Mouse (Mus musculus) hindbrain, embryonic 16.5 days (tissue): ENCODE measurements around the gene Gm47996. TPM values are rescaled to one million over a fixed set of nuclear protein-coding genes. Genes with fewer than 3 reads are reported as not detected.
"Not testable (repeated sequence)": the region's sequence is repeated elsewhere in the genome, so short reads cannot be mapped to it uniquely, and the experiment has no call there.

Source experiments
- ATAC-seq: fragments of 200-750 bp; cut with Nextera tagmentation; 2 replicates; pipeline ENCODE4 v1.8.0; 2017; ENCODE audit warnings: moderate TSS enrichment, moderate library complexity
- H3K27ac ChIP-seq: fragments of 300-500 bp; sonication (generic); 2 replicates; pipeline ENCODE4 v1.5.1; 2014; ENCODE audit warnings: low read depth, mild to moderate bottlenecking, control low read depth, low read length, moderate library complexity
- H3K27me3 ChIP-seq: fragments of 300-500 bp; sonication (generic); replicated peaks from 2 replicates; pipeline ENCODE4 v1.6.1; 2014; ENCODE audit warnings: low read length; ENCODE audit not compliant: control insufficient read depth, insufficient read depth
- H3K36me3 ChIP-seq: fragments of 300-500 bp; sonication (generic); 2 replicates; pipeline ENCODE4 v1.6.1; 2014; ENCODE audit warnings: mild to moderate bottlenecking, low read length, moderate library complexity, mixed read lengths; ENCODE audit not compliant: control insufficient read depth, insufficient read depth
- H3K4me1 ChIP-seq: fragments of 300-500 bp; sonication (generic); 2 replicates; pipeline ENCODE4 v1.6.1; 2014; ENCODE audit warnings: low read depth, low read length; ENCODE audit not compliant: control insufficient read depth, insufficient read depth
- H3K4me2 ChIP-seq: fragments of 300-500 bp; sonication (generic); 2 replicates; pipeline ENCODE4 v1.6.1; 2014; ENCODE audit warnings: mild to moderate bottlenecking, low read length, control low read depth, moderate library complexity
- H3K4me3 ChIP-seq: fragments of 300-500 bp; sonication (generic); 2 replicates; pipeline ENCODE4 v1.5.1; 2014; ENCODE audit warnings: mild to moderate bottlenecking, low read length, control low read depth, moderate library complexity
- H3K9ac ChIP-seq: fragments of 300-500 bp; sonication (generic); 2 replicates; pipeline ENCODE4 v1.6.1; 2014; ENCODE audit warnings: low read depth, mild to moderate bottlenecking, control low read depth, low read length, moderate library complexity
- H3K9me3 ChIP-seq: fragments of 300-500 bp; sonication (generic); 2 replicates; pipeline ENCODE4 v1.6.1; 2014; ENCODE audit warnings: mild to moderate bottlenecking, low read length, moderate library complexity; ENCODE audit not compliant: control insufficient read depth
- WGBS: fragments of 180-500 bp; shearing (Covaris S2); extraction: QIAGEN DNeasy Blood & Tissue Kit; methylation state at CpG from one replicate; pipeline ENCODE4 v1.1.7; 2014; 5-methylcytosine and 5-hydroxymethylcytosine counted together
- polyA plus RNA-seq: library from polyadenylated mRNA; unstranded; fragments of >200 nt; fragmentation: Nextera tagmentation; extraction: Ambion mirVana; gene quantifications from 2 replicates; pipeline ENCODE4 v1.2.1, GENCODE M21; 2015

Gene Gm47996
- polyA plus RNA-seq = not detected in 2 replicates

GRCm38 (mm10) chr1:151209824-151210355 lies at the start of gene Gm47996:
Gm47996 (plus strand) TSS chr1:151210131.
- not testable (repeated sequence) for H3K9ac ChIP-seq, H3K36me3 ChIP-seq, H3K4me2 ChIP-seq, ATAC-seq, H3K4me3 ChIP-seq, H3K9me3 ChIP-seq, H3K4me1 ChIP-seq, H3K27ac ChIP-seq, H3K27me3 ChIP-seq
- 93% methylated on average over 4 of the region's 8 CpGs for WGBS

GRCm38 (mm10) chr1:151166031-151166430 lies 43.9 kb upstream of the Gm47996 start:
- WGBS = 36% methylated on average over 8 of the region's 8 CpGs
- Histone ChIP-seq H3K9me3 (no peaks in the 10 kb centered on the region), H3K4me3 (no peak overlapping the region), H3K4me2 (no peak overlapping the region), H3K27ac (no peak overlapping the region), H3K27me3 (no peaks in the 10 kb centered on the region), H3K36me3 (no peaks in the 10 kb centered on the region), H3K4me1 (peaks cover 8% of the 10 kb centered on the region), H3K9ac (no peak overlapping the region)
- no peak for ATAC-seq

GRCm38 (mm10) chr1:151167297-151168047 lies 42.5 kb upstream of the Gm47996 start:
- no peak overlapping the region for H3K4me2 ChIP-seq

GRCm38 (mm10) chr1:151168637-151169036 lies 41.3 kb upstream of the Gm47996 start:
- Histone ChIP-seq H3K4me2 (no peak overlapping the region), H3K4me3 (no peak overlapping the region), H3K4me1 (peaks cover 8% of the 10 kb centered on the region), H3K9me3 (no peaks in the 10 kb centered on the region), H3K27ac (no peak overlapping the region), H3K36me3 (no peaks in the 10 kb centered on the region), H3K27me3 (no peaks in the 10 kb centered on the region), H3K9ac (no peak overlapping the region)
- WGBS = 74% methylated on average over 3 of the region's 3 CpGs
- no peak for ATAC-seq

More at GRCm38 (mm10) chr1:151167297-151168047, 42.5 kb upstream of the Gm47996 start:
- Histone ChIP-seq H3K27ac (no peak overlapping the region), H3K9ac (0 out of 2 replicates have a peak overlapping the region, but pooled peaks have one; percentile 3), H3K4me1 (peaks cover 8% of the 10 kb centered on the region), H3K9me3 (no peaks in the 10 kb centered on the region), H3K27me3 (no peaks in the 10 kb centered on the region), H3K4me3 (no peak overlapping the region), H3K36me3 (no peaks in the 10 kb centered on the region)
- WGBS = 13% methylated on average over 12 of the region's 12 CpGs
- ATAC-seq = peak; percentile 85

GRCm38 (mm10) chr1:151171572-151172461 lies 38.1 kb upstream of the Gm47996 start:
- H3K36me3 ChIP-seq = no peaks in the 10 kb centered on the region
- H3K4me2 ChIP-seq = no peak overlapping the region
- no peaks in the 10 kb centered on the region; the same call in 1 of the 2 replicates for H3K27me3 ChIP-seq
- 78% methylated on average over 2 of the region's 2 CpGs for WGBS
- H3K9ac ChIP-seq = no peak overlapping the region
- peaks cover 8% of the 10 kb centered on the region for H3K4me1 ChIP-seq
- H3K9me3 ChIP-seq = no peaks in the 10 kb centered on the region
- no peak for ATAC-seq
- H3K27ac ChIP-seq = no peak overlapping the region
- H3K4me3 ChIP-seq = no peak overlapping the region

- WGBS = 8% methylated on average over 10 of the region's 10 CpGs
- H3K9me3 ChIP-seq = no peaks in the 10 kb centered on the region
- peak; percentile 89 for ATAC-seq
- H3K27me3 ChIP-seq = no peaks in the 10 kb centered on the region; the same call in 1 of the 2 replicates
- H3K36me3 ChIP-seq = no peaks in the 10 kb centered on the region
- H3K4me2 ChIP-seq = peak overlapping the region; percentile 58
- H3K27ac ChIP-seq = no peak overlapping the region
- H3K4me3 ChIP-seq = peak overlapping the region; percentile 34
- peak overlapping the region; percentile 43; the same call in 1 of the 2 replicates for H3K9ac ChIP-seq
- H3K4me1 ChIP-seq = no peaks in the 10 kb centered on the region
These were observed 32.6 kb upstream of the Gm47996 start for GRCm38 (mm10) chr1:151177030-151177936.

- Histone ChIP-seq H3K4me2 (peak overlapping the region; percentile 58), H3K9me3 (no peaks in the 10 kb centered on the region), H3K36me3 (no peaks in the 10 kb centered on the region), H3K9ac (peak overlapping the region; percentile 43; the same call in 1 of the 2 replicates), H3K4me1 (no peaks in the 10 kb centered on the region), H3K27ac (no peak overlapping the region), H3K27me3 (no peaks in the 10 kb centered on the region; the same call in 1 of the 2 replicates), H3K4me3 (peak overlapping the region; percentile 34)
- 5% methylated on average over 4 of the region's 4 CpGs for WGBS
- ATAC-seq = peak; percentile 52
These were observed 32.0 kb upstream of the Gm47996 start for GRCm38 (mm10) chr1:151177937-151178271.

- no peak; the same call in 1 of the 2 replicates for ATAC-seq
- Histone ChIP-seq H3K9me3 (no peaks in the 10 kb centered on the region), H3K9ac (no peak overlapping the region), H3K27ac (no peak overlapping the region), H3K27me3 (no peaks in the 10 kb centered on the region; the same call in 1 of the 2 replicates), H3K4me1 (no peaks in the 10 kb centered on the region), H3K4me3 (no peak overlapping the region), H3K36me3 (no peaks in the 10 kb centered on the region), H3K4me2 (no peak overlapping the region)
- WGBS = 20% methylated on average over 2 of the region's 2 CpGs
These were observed 31.3 kb upstream of the Gm47996 start for GRCm38 (mm10) chr1:151178505-151179083.
